8 mouse cellular contexts compared by ENCODE assay signal in the genomic region with DNA sequence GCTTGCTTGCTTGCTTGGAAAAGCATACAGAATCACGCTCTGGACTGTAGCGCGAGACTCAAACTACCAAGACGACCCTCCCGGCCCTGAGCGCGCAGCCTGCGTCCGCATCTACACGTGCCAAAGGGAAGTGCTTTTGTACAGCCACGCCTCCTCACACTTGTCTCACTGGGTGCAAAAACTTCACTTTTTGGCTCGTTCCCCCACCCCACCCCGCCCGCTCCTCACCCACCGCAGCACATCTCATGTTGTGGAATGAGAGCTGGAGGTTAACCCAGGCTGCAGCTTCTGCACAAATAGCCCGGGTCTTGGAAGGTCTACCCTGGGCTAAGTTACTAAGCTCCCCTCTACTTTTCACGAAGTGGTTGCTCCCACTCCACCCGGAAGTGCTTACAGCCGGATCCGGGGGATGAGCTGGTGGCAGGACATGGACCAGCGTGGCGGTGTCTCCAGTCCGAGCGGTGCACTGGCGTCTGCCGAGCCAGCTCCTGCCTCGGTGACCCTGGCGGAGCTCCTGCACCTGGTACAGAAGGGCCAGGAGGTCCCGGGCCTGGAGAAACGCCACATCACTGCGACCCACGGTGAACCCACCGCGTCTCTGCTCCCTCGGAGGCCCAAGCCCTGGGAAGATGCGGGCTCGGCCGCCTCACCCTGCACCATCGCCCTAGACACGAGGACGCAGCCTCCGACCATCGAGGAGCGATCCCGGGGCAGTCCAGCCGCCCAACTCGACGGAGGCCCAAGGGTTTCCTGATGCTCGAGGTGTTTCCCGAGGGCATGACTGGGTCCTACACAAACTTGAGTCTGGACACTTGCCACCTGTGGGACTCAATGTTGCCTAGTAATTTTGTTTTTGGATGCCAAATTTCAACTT. TPM values are rescaled to one million over a fixed set of nuclear protein-coding genes. Genes with fewer than 3 reads are reported as not detected.
DNase-seq lines count a peak whose midpoint lies in the region; ATAC-seq and TF ChIP-seq lines count a peak whose summit lies in the region.

TSS of gene 2310039H08Rik (plus strand) at position 232 of the 874 bp plus-strand sequence.

- no peaks in the 10 kb centered on the region for H3K9me3 ChIP-seq in heart, embryonic 10.5 days
- H3K9me3 ChIP-seq in kidney, embryonic 15.5 days (replicated peaks), result no peaks in the 10 kb centered on the region

- H3K27me3 ChIP-seq in heart, embryonic 10.5 days (ENCODE audit: insufficient read depth, poor library complexity, severe bottlenecking), result no peaks in the 10 kb centered on the region
- no peaks in the 10 kb centered on the region for H3K27me3 ChIP-seq in kidney, embryonic 15.5 days

- H3K27ac ChIP-seq in bone marrow, adult 2 months (ENCODE audit: control insufficient read depth, insufficient read depth, low read depth, low read length, poor library complexity), result peak within 1 kb of the TSS; percentile 61
- peak within 1 kb of the TSS; percentile 87 for H3K27ac ChIP-seq in embryonic fibroblast, embryonic 13.5 days (ENCODE audit: insufficient read depth, low read length)
- H3K27ac ChIP-seq in heart, embryonic 10.5 days, result peak within 1 kb of the TSS; percentile 90
- H3K27ac ChIP-seq in kidney, embryonic 15.5 days, result peak within 1 kb of the TSS; percentile 94

- no peaks in the 10 kb centered on the region for H3K4me1 ChIP-seq in bone marrow, adult 2 months (ENCODE audit: control insufficient read depth, insufficient read depth, low read length)
- H3K4me1 ChIP-seq in embryonic fibroblast, embryonic 13.5 days (ENCODE audit: control insufficient read depth, insufficient read depth, low read length), result no peaks in the 10 kb centered on the region
- peaks cover 21% of the 10 kb centered on the region for H3K4me1 ChIP-seq in heart, embryonic 10.5 days
- H3K4me1 ChIP-seq in kidney, embryonic 15.5 days, result peaks cover 24% of the 10 kb centered on the region

- H3K4me2 ChIP-seq in kidney, embryonic 15.5 days, result peak within 1 kb of the TSS; percentile 75

- peak within 1 kb of the TSS; percentile 93 for H3K4me3 ChIP-seq in bone marrow, adult 2 months (replicated peaks; ENCODE audit: control insufficient read depth, low read depth, low read length)
- peak within 1 kb of the TSS; percentile 93 for H3K4me3 ChIP-seq in embryonic fibroblast, embryonic 13.5 days (ENCODE audit: insufficient read depth, low read length)
- H3K4me3 ChIP-seq in heart, embryonic 10.5 days, result peak within 1 kb of the TSS; percentile 87
- peak within 1 kb of the TSS; percentile 96 for H3K4me3 ChIP-seq in kidney, embryonic 15.5 days (replicated peaks)

- DNase-seq in 416B (ENCODE audit: low read depth), result peak; percentile 96
- DNase-seq in heart, embryonic 10.5 days (ENCODE audit: low spot score), result peak; percentile 95
- peak; percentile 83 for DNase-seq in liver
- peak; percentile 78 to 88 for DNase-seq in spleen, postnatal 4 days (ENCODE audit: low spot score in 2 of 2)

- peaks cover 36% of the 10 kb centered on the region for H3K36me3 ChIP-seq in heart, embryonic 10.5 days
- H3K36me3 ChIP-seq in kidney, embryonic 15.5 days, result peaks cover 37% of the 10 kb centered on the region

- WGBS in bone marrow, adult 2 months, result under 1% methylated on average over 50 of the region's 50 CpGs
- WGBS in heart, embryonic 10.5 days, result under 1% methylated on average over 50 of the region's 50 CpGs
- WGBS in kidney, embryonic 15.5 days, result under 1% methylated on average over 50 of the region's 50 CpGs

- TF ChIP-seq CTCF in bone marrow, adult 2 months (IDR thresholded peaks at IDR 0.05; ENCODE audit: control insufficient read depth, insufficient read depth, low read length), result no peak
- no peak for TF ChIP-seq CTCF in embryonic fibroblast, embryonic 13.5 days (IDR thresholded peaks at IDR 0.05; ENCODE audit: borderline replicate concordance, insufficient read depth, low read length)

- TF ChIP-seq POLR2A in bone marrow, adult 2 months (IDR thresholded peaks at IDR 0.05; ENCODE audit: borderline replicate concordance, control insufficient read depth, low read depth, low read length), result peak; percentile 70; the same call in 1 of the 2 replicates
- TF ChIP-seq POLR2A in embryonic fibroblast, embryonic 13.5 days (IDR thresholded peaks at IDR 0.05; ENCODE audit: low read depth, low read length), result peak; percentile 95

- peak; percentile 87 for ATAC-seq in kidney, embryonic 15.5 days (replicated peaks; ENCODE audit: low FRiP score)
- ATAC-seq in monocyte, adult 5-6 weeks (replicated peaks; ENCODE audit: insufficient number of reproducible peaks, low FRiP score, low TSS enrichment, poor library complexity, severe bottlenecking), result peak; percentile 90

- peak within 1 kb of the TSS; percentile 93 for H3K9ac ChIP-seq in kidney, embryonic 15.5 days

RNA-seq across cellular contexts. Expression of gene 2310039H08Rik, which starts in this region (rescaled TPM):
- polyA plus RNA-seq in bone marrow, adult 2 months (2011; ENCODE audit: insufficient read depth, insufficient read length, low replicate concordance, missing spikeins), result 18.3 and 18.7 TPM in 2 replicates
- polyA plus RNA-seq in embryonic fibroblast, embryonic 13.5 days (2011; ENCODE audit: insufficient read length, low read depth, missing spikeins), result 13.9 and 17.9 TPM in 2 replicates
- 45.8 and 51.2 TPM in 2 replicates for polyA plus RNA-seq in heart, embryonic 10.5 days (2016; fragmentation: Nextera tagmentation; extraction: Ambion mirVana)
- 75.6 and 80.0 TPM in 2 replicates for polyA plus RNA-seq in kidney, embryonic 15.5 days (2015; fragmentation: Nextera tagmentation; extraction: Ambion mirVana)
- total RNA-seq in monocyte, adult 5-6 weeks (2017), result 4.2 to 8.7 TPM (median 4.2 TPM) in 3 replicates

Comparison
In these comparisons a context has a peak if more than half of its experiments do, and no peak if none do; other contexts are left out.
1. Peak in every context shown above with its lines: DNase-seq, ATAC-seq, H3K4me3 ChIP-seq and H3K27ac ChIP-seq.